Mouse (Mus musculus): ENCODE results near the gene Ckm.

Ckm gene

DNA sequence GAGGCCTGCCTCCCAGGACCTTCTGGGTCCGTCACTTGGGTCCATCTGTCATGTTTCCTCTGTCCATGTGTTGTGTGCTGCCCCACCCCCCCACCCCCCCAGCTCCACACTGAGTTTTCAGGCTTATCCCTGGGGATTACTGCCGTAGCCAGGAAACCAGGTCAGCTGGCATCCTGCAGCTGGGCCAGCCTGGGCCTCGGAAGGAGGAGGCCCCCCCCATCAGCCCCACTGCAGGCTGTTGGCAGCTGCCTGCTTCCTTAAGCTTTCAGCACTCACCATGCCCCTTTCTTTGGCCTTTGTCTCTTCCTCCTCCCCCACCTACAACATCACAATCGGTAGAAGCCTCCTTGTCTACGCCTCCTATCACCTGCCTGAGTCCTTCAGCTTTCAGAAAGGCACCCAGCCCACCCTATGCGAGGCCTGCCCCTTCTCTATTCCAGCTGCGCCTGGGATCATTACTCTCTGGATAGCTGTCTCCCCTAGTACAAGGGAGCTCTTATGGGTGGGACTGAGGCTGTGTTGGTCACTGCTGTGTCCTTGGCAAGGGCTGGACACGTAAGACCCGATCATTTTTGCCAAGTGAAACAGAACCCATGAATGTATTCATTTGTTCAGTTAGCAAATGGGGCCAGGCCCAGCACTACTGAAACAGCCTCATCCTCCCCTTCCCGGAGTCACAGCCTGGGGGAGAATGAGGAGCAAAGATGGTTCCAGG lies 15.7 kb upstream of the Ckm start:
- DNase-seq: no peak

DNA sequence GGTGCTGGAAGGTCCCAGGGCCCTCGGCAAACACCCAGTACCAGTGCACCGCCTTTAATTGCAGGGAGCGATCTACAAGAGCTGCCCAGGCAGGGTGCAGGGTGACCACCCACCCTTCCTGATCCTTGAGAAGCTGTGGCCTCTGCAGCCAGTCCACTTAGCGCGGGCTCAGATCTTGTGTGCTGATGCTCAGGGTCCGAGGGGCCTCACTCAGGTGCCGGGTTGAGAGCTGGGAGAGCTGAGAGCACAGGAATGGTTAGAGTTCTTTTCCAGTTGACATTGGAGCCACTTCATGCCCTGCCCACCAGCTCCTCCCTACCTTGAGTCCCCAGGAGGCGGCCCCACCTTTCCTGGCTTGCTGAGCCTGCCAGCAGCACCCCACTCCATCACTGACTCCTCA lies 10.1 kb upstream of the Ckm start:
- no peak for DNase-seq

DNA sequence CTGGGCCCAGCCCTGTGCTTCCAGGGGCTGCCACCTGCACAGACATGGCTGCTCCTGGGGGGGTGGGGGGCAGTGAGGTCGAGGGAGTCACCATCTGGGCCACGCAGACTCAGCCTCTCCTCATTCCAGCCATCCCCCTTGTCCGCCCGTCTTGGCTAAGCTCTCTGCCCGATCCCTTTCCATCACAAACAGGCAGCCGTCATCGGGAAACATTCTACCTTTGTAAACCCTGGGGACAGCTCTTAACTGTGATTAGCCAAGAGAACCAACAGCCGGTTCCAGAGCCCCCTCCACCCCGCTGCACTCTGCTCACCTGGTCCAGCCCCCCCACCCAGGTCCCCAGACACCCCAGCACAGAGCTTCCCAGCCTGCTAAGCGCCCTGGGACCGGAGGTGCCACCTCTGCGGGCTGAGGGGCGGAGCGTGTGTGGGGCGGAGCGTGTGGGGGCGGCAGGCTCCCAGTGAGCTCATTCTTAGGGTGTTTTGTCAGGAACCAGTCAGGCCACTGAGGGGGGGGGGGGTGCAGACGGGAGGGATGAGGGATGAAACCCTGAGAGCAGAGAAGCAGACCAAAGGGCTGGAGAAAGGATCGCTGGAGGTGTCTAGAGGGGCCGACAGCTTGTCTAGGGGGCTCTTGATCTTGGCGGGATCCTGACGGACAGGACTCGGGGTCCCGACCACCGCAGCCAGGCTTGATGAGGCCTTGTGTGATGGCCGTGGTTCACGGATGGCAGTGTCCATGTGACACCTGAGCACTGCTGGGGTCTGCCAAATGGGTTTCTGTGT lies 4.9 kb upstream of the Ckm start:
- no peak for DNase-seq

DNA sequence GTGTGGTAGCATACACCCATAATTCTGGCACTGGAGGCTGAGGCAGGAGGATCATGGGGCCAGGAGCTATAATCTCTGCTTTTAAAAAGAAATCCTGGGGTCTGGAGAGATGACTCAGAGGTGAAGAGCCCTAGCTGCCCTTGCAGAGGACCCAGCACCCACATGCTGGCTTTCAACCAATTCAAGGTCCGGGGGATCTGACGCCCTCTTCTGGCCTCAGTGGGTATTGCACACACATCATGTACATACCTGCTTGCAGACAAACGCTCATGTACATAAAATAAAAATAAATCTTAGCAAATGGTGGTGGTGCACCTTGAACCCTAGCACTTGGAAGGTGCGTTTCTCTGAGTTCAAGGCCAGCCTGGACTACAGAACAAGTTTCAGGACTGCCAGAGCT lies 3.6 kb upstream of the Ckm start:
- DNase-seq: no peak

DNA sequence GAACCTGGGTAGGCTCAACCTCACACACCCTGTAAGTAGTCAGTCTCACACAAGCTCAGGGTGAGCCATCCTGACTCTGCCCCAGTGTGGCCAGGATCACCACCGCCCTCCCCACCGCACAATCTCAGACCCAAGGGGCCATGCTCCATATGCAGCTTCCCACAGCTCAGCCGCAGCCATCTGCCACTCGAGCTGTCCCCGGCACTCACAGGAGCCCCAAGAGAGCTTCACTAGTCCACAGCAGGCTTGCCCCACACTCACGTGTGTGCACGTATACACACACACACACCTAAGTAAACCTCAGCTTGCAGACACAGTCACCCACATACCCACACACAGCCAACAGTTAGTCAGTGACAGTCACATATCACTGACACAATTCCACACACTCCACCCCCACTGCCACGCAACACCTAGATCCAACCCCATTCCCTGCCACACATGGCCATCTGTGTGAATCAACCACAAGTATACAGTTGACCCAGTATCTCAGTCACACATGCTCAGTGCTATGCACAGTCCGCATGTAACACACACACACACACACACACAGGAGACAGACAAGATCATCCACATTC lies 2.0 kb upstream of the Ckm start:
- no peak for DNase-seq

DNA sequence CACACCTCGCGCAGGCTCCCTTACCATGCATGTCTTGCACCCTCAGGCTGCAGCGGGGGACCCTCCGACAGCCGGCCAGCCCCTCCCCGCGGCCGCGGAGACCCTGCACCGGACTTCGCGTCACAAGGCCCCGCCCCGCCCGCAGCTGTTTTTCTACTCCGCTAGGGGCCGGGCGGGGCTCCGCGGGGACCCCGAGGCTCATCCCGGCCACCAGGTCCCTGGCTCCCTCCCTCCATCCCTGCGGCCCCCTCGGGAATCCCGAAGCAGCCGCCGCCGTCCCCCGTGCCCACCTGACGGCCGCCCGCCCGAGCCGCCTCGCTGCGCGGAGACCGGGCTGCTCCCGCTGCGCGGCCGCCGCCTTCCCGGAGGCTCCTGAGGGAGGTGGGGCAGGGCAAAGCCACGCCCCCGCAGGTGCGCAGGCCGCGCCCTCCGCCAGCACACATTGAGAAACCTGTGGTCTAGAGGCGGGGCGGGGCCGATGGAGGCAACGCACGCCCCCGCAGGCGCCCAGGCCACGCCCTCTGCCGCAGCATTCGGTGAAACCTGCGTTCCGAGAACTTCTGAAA lies 762 bp upstream of the Ckm start, which contains the start of gene Klc3:
Gene Klc3, minus strand, starts transcription at position 374 of the 566 bp plus-strand sequence.
- peak in 1 of 2 experiments; percentile 37 for DNase-seq

DNA sequence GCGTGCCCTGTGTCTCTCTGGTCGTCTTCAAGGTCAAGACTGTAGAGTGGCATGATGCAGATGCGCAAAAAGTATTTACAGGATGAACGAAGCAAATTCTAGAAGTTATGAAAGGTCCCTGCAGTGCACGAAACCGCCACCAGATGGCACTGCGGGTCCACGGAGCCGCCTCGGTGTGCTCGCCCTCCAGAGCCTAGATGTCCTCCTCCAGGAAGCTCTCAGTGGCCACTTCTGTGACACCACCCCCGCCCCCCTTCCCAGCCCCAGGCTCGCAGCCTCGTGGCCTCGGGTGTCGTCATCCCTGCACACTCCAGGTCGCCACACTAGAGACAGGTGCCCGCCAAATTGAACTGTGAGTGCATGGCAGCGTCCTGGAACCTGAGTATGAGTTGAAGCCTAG lies 841 bp downstream of the Ckm start:
- peak; percentile 81 to 84 for DNase-seq

DNA sequence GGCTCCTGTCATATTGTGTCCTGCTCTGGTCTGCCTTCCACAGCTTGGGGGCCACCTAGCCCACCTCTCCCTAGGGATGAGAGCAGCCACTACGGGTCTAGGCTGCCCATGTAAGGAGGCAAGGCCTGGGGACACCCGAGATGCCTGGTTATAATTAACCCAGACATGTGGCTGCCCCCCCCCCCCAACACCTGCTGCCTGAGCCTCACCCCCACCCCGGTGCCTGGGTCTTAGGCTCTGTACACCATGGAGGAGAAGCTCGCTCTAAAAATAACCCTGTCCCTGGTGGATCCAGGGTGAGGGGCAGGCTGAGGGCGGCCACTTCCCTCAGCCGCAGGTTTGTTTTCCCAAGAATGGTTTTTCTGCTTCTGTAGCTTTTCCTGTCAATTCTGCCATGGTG lies 5.2 kb downstream of the Ckm start:
- no peak for DNase-seq

DNA sequence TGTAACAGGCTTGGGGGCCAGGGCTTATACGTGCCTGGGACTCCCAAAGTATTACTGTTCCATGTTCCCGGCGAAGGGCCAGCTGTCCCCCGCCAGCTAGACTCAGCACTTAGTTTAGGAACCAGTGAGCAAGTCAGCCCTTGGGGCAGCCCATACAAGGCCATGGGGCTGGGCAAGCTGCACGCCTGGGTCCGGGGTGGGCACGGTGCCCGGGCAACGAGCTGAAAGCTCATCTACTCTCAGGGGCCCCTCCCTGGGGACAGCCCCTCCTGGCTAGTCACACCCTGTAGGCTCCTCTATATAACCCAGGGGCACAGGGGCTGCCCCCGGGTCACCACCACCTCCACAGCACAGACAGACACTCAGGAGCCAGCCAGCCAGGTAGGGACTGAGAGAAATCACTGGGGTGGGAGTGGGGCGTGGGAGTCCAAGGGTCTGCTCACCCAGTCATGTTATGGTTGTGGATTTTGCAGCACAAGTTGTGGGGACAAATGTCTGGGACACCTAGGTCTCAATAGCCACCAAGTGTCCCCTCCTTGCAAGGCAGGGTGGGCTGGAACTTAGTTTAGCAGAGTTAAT lies 6.3 kb downstream of the Ckm start:
- no peak for DNase-seq

DNA sequence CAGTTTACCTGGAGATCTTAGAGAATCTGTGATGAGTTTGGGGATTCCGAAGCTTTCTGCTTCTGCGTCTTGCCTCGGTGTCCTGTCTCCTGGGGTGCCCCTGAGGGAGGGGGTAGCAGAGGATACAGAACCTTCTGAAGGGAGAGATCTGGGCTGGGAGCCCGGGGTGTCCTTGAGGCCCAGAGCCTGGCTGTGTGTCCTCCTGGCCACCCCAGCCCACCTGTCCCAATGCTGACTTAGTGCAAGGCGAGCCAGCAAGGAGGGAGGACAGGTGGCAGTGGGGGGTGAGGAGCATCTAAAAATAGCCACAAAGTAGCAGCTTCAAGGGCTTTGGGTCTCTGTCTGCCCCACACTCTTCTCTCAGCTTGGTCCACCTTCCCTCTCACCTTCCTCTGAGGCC lies 7.2 kb downstream of the Ckm start:
- DNase-seq: no peak

DNA sequence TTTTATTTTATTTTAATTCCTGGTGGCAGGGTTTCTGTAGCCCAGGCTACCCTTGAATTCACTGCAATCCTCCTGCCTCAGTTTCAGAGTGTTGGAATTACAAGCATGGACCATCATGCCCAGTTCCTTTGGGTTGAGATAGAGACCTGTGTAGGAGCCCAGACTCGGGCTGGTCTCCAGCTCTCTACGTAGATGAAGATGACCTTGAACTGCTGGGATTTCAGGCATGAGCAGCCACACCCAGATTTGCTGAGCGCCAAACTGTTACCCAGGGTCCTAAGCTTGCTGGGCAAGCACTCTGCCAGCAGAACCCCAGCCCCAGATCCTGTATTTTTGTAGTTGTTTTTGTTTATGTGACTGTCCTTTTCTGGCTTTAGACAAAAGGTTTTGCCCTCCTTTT lies 8.9 kb downstream of the Ckm start:
- no peak for DNase-seq

DNA sequence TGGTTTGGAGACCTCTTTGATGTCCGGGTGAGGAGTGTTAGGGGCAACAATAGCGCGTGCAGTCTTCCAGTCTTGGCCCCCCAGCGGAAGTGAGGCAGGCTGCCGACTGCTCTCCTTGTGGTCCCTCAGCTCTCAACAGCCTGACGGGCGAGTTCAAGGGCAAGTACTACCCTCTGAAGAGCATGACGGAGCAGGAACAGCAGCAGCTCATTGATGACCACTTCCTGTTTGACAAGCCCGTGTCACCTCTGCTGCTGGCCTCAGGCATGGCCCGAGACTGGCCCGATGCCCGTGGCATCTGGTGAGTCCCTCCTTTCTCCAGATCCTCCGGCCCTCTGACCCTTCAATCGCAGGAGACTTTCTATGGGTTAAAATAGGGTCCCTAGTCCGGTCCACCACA lies 12.0 kb downstream of the Ckm start:
- no peak for DNase-seq

DNA sequence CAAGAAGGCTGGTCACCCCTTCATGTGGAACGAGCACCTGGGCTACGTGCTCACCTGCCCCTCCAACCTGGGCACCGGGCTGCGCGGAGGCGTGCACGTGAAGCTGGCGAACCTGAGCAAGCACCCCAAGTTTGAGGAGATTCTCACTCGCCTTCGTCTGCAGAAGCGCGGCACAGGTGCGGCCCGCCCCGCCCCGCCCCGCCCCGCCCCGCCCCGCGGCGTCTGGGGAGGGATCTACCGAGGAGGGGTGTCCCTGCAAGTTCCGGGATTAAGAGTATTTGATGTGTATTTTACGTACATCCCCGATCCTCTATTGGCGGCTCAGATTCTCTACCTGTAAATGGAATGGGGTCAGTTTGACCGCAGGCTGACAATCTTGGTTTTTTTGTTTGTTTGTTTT lies 15.5 kb downstream of the Ckm start:
- no peak for DNase-seq

DNA sequence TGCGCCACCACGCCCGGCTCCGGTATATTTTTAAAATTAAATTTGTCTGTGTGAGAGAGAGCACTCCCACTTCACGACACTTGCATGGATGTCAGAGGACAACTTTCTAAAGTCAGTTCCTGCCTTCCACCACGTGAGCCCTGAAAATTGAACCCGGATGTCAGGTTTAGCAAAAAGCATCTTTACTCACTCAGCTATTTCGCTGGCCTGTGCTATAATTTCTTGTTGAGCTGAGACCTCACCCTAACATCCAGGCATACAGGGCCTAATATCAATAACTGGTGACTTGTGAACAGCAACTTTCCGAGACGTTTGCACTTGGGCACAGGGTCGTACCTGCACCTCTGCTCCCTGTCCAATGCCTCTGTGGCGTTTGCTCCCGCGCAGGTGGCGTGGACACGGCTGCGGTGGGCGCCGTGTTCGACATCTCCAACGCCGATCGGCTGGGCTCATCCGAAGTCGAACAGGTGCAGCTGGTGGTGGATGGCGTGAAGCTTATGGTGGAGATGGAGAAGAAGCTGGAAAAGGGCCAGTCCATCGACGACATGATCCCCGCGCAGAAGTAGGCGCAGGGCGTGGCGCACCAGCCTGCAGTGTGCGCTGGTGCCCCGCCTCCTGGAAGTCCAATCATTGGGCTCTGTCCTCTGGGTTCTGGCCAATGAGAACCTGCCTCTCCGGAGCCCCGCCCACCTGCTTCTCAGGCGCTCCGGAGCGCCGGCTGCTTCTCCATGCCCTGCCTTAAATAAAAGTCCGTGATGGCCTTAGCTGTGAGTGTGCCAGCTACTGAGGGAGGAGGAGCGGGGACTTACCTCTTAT lies 16.5 kb downstream of the Ckm start:
- DNase-seq: peak; percentile 79 to 85

DNA sequence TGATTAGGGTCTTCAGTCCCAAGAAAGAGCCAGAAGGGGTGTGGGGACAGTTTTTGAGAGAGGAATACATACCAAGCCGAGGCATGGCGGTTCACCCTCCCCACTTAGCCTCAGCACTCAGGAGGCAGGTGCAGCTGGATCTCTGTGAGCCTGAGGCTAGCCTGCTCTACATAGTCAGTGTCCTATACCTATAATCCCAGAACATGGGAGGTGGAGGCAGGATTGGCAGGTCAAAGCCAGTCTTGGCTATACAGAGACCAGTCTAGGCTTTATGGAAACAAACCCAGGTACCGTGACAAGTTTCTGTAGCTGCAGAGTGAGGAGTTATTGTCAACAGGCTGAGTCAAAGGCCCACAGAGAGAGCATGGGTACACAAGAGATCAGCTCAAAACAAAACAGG lies 18.5 kb downstream of the Ckm start:
- DNase-seq: no peak

DNA sequence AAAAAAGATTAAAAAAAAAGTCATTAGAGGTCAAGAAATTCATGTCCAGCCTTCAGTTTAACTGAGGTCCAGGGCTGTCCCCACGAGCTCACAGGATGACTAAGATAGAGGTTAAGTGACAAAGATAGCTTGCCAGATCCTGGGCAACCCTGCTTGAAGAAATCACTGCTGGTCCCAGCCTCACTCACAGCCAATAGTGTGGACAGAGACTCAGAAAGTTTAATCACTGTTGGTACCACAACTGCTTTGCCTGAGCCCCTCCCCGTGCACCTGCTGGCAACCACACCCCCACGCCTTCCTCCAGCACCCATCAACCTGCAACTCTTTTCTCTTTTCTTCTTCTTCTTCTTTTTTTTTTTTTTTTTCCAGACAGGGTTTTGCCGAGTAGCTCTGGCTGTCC lies 19.5 kb downstream of the Ckm start:
- DNase-seq: no peak

DNA sequence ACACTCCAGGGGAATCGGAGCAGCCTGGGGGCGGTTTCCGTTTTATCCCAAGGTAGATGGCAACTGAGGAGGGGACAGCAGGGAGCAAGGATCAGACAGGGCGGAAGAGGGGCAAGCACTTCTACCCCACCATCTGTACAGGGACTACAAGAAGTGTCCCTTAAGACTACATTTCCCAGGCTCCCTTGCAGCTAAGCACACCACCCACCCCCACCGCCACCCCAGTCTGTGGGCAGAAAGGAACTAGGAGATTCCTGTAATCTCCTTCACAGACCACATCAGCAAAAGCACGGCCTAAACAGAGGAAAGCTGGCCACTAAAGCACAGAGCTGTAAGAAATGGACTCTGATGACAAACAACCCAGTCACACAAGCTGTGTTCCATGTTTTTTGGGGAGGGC lies 21.8 kb downstream of the Ckm start:
- DNase-seq: no peak

DNA sequence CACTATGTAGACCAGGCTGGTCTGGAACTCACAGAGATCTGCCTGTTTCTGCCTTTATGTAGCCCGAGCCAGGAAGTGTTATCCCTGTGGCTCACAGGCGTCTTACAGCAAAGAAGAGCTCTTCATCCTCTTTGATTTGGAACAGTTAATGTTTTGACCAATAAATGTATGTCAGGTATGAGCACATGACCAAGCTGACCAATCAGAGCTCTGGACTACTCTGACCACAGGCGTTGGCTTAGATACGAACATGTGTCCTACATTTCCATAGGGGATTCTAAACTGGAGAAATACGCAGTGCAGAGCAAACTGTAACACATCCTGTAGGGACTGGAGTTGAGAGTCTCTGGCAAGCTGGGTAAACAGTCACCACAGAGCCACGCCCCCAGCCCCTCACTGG lies 22.3 kb downstream of the Ckm start:
- no peak for DNase-seq

DNA sequence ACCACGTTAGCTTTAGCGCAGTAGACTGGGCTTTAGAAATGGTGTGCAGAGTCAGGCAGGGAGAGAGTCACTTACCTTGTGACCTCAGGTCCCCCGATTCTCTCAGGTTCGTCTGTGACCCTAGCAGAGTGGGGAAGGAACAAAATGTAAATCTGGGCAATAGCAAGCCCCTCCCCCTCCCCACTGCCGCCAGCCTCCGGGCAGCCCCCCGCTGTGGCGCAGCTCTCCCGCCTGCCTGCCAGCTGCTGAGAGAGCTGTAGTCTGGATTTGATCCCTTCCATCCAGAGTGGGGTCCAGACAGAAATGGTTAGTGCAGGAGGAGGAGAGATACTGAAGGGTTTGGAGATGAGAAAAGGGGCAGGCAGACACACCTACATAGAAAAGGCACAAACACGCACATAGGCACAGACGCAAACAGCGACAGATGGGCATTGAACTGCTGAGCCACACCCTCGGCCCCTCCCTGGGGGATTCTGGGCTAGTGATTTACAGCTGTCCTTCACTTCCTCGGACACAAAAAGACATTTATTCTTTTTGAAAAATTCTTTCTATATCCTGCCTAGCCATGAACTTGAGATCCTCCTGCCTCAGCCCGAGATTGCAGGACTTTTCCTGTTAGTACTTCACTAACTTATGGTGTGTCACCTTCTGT lies 23.5 kb downstream of the Ckm start:
- DNase-seq: no peak

DNA sequence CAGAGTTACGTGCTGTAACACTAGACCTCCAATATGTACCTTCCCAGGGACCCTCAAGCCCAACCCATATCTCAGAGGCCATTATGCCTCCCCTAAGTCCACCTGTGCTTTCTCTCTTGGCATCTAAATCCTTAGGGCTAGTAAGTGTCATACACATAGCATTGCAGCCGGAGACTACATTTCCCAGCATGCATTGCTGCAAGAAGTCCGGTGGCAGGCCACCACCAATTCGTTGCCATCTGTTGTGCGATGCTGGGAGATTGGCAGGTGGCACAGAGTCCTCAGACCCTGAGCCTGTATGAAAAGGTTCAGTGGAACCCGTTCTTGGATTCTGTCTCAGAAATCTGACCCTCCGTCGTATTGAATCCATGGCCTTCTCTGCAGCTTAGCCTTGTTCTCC lies 25.1 kb downstream of the Ckm start:
- DNase-seq: peak; percentile 63 to 64

DNA sequence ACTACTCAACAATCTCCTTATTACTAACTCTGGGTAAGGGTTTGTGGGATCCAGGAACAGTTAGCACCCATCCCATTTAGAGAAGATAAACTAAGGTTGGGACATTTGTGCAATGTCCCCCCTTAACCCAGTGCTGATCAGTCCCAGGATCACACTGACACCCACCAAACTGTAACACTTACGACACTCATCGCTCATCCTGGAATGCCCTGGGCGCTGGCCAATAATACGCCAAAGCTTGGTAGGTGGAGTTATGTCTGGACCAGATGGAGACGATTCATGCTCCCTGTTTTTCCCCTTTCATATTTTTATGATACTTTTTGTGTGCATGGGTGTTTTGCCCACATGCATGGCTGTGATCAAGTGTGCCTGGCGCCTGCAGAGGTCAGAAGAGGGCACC lies 25.8 kb downstream of the Ckm start:
- DNase-seq: no peak

DNA sequence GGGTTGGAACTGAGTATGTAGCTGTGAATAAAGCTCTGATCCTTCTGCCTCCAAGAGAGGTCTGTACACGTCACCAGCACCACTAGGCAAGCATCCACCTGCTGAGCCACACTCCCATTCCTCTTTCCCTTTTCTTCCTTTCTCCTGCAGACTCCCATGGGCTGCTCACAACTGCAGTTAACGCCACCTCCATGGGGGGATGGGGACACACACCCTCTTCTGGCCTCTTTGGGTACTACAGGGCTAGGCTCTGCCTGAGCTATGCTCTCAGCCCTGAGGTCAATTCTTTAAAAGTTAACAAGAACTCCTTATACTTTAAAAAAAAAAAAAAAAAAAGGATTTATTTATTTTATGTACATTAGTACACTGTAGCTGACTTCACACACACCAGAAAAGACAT lies 27.9 kb downstream of the Ckm start:
- DNase-seq: no peak
